Mouse (Mus musculus) heart, embryonic 14.5 days (tissue): Measurements from ENCODE around the gene Maml2. TPM values are rescaled to one million over a fixed set of nuclear protein-coding genes. Genes with fewer than 3 reads are reported as not detected.

Source experiments
- ATAC-seq: fragments of 200-750 bp; cut with Nextera tagmentation; 2 replicates; pipeline ENCODE4 v1.8.0; 2017; ENCODE audit warnings: low read depth, moderate TSS enrichment; ENCODE audit not compliant: insufficient number of reproducible peaks, insufficient read depth, low FRiP score
- H3K27ac ChIP-seq, 2 experiments: fragments of 200-500 bp in 1 of 2; fragments of 300-500 bp in 1 of 2; sonication (generic) in 1 of 2; replicated peaks in 1 of 2; 2 replicates each; pipeline ENCODE4 v1.5.1; 2012 to 2014; ENCODE audit warnings: low read depth in 2 of 2, low read length in 2 of 2, control low read depth in 1 of 2, mild to moderate bottlenecking in 1 of 2, mixed read lengths in 1 of 2; ENCODE audit not compliant: control insufficient read depth in 1 of 2, insufficient read depth in 1 of 2
- H3K27me3 ChIP-seq: fragments of 300-500 bp; sonication (generic); 2 replicates; pipeline ENCODE4 v1.6.1; 2014; ENCODE audit warnings: mild to moderate bottlenecking, low read length, control low read depth; ENCODE audit not compliant: control insufficient read depth, insufficient read depth
- H3K36me3 ChIP-seq: fragments of 300-500 bp; sonication (generic); 2 replicates; pipeline ENCODE4 v1.6.1; 2014; ENCODE audit warnings: mild to moderate bottlenecking, control low read depth, low read length, mixed read lengths; ENCODE audit not compliant: control insufficient read depth, insufficient read depth
- H3K4me1 ChIP-seq, 2 experiments: fragments of 200-500 bp in 1 of 2; fragments of 300-500 bp in 1 of 2; sonication (generic) in 1 of 2; 2 replicates each; pipeline ENCODE4 v1.6.1; 2012 to 2014; ENCODE audit warnings: low read length in 2 of 2, control low read depth in 1 of 2, mixed read lengths in 1 of 2; ENCODE audit not compliant: control insufficient read depth in 2 of 2, insufficient read depth in 2 of 2
- H3K4me2 ChIP-seq: fragments of 300-500 bp; sonication (generic); 2 replicates; pipeline ENCODE4 v1.6.1; 2014; ENCODE audit warnings: mild to moderate bottlenecking, low read length
- H3K4me3 ChIP-seq, 2 experiments: fragments of 200-500 bp in 1 of 2; fragments of 300-500 bp in 1 of 2; sonication (generic) in 1 of 2; 2 replicates each; pipeline ENCODE4 v1.5.1; 2012 to 2014; ENCODE audit warnings: low read length in 2 of 2, mild to moderate bottlenecking in 2 of 2, control low read depth in 1 of 2, low read depth in 1 of 2, moderate library complexity in 1 of 2; ENCODE audit not compliant: control insufficient read depth in 1 of 2, insufficient read depth in 1 of 2
- H3K9ac ChIP-seq: fragments of 300-500 bp; sonication (generic); 2 replicates; pipeline ENCODE4 v1.6.1; 2014; ENCODE audit warnings: mild to moderate bottlenecking, low read length
- H3K9me3 ChIP-seq: fragments of 300-500 bp; sonication (generic); 2 replicates; pipeline ENCODE4 v1.6.1; 2016; ENCODE audit warnings: low read length, control low read depth; ENCODE audit not compliant: control insufficient read depth
- WGBS: fragments of 180-500 bp; shearing (Covaris S2); extraction: QIAGEN DNeasy Blood & Tissue Kit; methylation state at CpG from one replicate; pipeline ENCODE4 v1.1.7; 2014; 5-methylcytosine and 5-hydroxymethylcytosine counted together
- polyA plus RNA-seq: library from polyadenylated mRNA; unstranded; fragments of >200 nt; fragmentation: Nextera tagmentation; extraction: Ambion mirVana; gene quantifications from 2 replicates; pipeline ENCODE4 v1.2.1, GENCODE M21; 2014

The Maml2 gene
- 9.8 and 10.5 TPM in 2 replicates for polyA plus RNA-seq

DNA sequence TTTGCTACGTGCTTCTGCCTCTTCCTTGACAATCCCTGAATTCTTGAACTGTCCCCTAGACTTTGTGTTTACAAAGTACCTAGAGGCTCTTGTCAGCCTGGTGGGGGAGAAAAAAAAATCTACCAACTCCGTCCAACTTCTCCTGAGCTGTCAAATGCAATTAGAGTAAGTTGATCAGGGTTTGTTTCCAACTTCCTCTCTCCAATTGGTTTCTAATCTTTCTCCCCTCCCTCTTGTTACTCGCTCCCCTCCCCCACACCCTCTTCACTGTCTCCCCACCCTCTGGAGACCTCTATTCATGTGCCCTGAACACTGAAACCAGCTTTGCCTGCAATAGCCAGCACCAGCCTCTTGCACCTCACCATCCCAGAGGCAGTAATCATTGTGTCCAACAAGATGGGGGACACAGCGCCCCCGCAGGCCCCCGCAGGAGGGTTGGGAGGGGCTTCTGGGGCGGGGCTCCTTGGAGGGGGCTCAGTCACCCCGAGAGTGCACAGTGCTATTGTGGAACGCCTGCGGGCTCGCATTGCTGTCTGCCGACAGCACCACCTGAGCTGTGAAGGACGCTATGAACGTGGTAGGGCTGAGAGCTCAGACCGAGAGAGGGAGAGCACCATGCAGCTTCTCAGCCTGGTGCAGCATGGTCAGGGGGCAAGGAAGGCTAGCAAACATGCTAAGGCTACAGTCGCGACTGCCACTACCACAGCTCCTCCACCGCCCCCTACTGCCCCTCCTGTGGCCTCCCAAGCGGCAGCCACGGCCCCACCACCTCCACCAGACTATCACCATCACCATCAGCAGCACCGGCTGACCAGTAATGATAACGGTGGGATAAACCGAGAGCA, at the start of gene Maml2:
Gene Maml2 (plus strand): TSS at position 290 of the 845 bp plus-strand sequence.
- Histone ChIP-seq H3K4me1 (peaks cover 38 to 45% of the 10 kb centered on the region in 2 experiments), H3K9ac (peak within 1 kb of the TSS; percentile 90), H3K36me3 (no peaks in the 10 kb centered on the region), H3K4me2 (peak within 1 kb of the TSS; percentile 97), H3K27ac (peak within 1 kb of the TSS; percentile 72 to 88), H3K27me3 (no peaks in the 10 kb centered on the region), H3K9me3 (no peaks in the 10 kb centered on the region), H3K4me3 (peak within 1 kb of the TSS; percentile 57 to 75)
- 0% methylated on average over 23 of the region's 23 CpGs for WGBS
- peak; percentile 49 for ATAC-seq

DNA sequence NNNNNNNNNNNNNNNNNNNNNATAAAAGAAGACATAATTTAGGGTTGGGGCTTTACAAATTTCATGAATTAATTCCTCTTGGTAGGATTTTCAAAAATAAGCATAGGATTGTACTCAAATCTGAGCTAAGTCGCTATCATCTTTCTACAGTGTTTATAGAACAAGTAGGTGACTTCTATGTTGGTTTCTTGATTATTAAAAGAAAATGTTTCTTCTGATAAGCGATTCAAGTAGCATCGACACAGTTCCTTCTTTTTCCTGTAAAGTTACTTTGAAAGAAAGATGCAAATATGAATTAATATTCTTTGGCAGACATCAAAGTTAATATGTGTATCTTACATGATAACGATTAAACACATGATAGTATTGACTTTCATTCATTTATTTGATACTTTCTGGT, 49.7 kb upstream of the Maml2 start:
- Histone ChIP-seq H3K36me3 (0 out of 2 replicates have a peak, but pooled peaks cover 3% of the 10 kb centered on the region), H3K9me3 (no peaks in the 10 kb centered on the region), H3K4me3 (no peak overlapping the region), H3K27me3 (no peaks in the 10 kb centered on the region), H3K9ac (no peak overlapping the region), H3K4me1 (peaks cover 2 to 20% of the 10 kb centered on the region in 2 experiments; a peak in 3 of 4 replicates), H3K27ac (no peak overlapping the region), H3K4me2 (peak overlapping the region; percentile 87; the same call in 1 of the 2 replicates)
- 89% methylated on average over 4 of the region's 4 CpGs for WGBS
- ATAC-seq: no peak

DNA sequence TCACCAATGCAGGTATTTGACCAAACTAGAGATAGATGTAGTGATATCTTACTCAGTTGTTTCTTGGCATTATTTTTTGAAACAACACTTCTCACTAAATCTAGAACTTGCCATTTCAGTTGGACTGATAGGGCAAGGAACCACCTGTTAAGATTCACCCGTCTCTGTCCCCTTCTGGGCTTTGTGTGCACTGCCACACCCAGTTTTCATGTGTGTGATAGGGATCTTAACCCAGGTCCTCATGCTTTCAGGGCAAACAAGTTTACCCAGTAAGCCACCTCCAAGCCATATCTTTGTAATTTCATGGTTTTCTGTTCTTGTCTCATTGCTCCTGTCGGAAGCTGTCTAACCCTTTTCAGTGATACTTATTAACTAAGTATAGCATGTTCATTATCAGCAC, 46.5 kb upstream of the Maml2 start:
- no peak overlapping the region for H3K4me3 ChIP-seq
- 84% methylated on average over 2 of the region's 2 CpGs for WGBS

DNA sequence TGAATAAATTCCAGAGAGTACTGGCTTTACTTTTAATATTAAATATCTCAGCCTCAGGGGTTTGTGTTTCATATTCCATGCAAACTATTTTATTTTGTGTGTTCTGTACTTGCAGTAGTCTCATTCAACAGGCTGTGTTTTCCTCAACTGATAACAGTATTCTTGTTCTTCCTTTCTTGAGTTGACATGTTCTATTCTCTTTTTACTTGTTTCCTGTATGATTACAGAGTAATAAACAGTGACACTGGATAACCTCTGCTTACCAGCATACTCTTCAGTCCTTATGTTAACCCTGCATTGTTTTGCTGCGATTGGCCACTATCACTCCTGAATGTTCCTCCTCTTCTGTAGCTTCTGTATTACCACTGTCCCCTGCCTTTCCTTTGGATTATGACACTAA, 41.0 kb upstream of the Maml2 start:
- 74% methylated on average over 1 of the region's 1 CpGs for WGBS

More for the DNA sequence above, 46.5 kb upstream of the Maml2 start:
- Histone ChIP-seq H3K9me3 (no peaks in the 10 kb centered on the region), H3K36me3 (peaks cover 6% of the 10 kb centered on the region; the same call in 1 of the 2 replicates), H3K4me2 (no peak overlapping the region), H3K27me3 (no peaks in the 10 kb centered on the region), H3K4me1 (peaks cover 0 to 6% of the 10 kb centered on the region in 2 experiments; a peak in 2 of 4 replicates), H3K27ac (no peak overlapping the region), H3K9ac (no peak overlapping the region)
- no peak for ATAC-seq

DNA sequence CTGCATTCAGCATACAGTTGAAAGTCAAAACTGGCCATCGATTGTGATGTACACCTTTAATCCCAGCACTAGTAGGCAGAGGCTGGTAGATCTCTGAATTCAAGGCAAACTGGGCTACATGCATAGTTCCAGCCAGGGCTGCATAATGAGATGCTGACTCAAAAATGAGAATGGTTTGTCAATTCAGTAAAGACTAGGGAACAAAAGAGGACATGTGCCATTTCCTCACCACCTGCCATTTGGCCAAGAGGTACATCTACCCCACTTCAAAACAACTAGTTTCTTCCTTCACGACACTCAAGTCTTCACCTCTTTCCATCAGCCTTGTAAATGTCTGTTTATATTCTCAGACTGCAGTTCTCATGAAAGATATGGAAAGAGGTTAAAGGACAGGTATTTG, 39.6 kb upstream of the Maml2 start:
- Histone ChIP-seq H3K4me3 (no peak overlapping the region), H3K4me2 (no peak overlapping the region), H3K36me3 (peaks cover 3% of the 10 kb centered on the region; the same call in 1 of the 2 replicates), H3K4me1 (no peaks in the 10 kb centered on the region), H3K9me3 (no peaks in the 10 kb centered on the region), H3K27ac (no peak overlapping the region), H3K27me3 (no peaks in the 10 kb centered on the region), H3K9ac (no peak overlapping the region)
- no peak for ATAC-seq
- WGBS: 94% methylated on average over 2 of the region's 2 CpGs

More for the DNA sequence above, 41.0 kb upstream of the Maml2 start:
- Histone ChIP-seq H3K4me2 (no peak overlapping the region), H3K27ac (no peak overlapping the region), H3K9ac (no peak overlapping the region), H3K9me3 (no peaks in the 10 kb centered on the region), H3K4me3 (no peak overlapping the region), H3K36me3 (peaks cover 6% of the 10 kb centered on the region; the same call in 1 of the 2 replicates), H3K27me3 (no peaks in the 10 kb centered on the region), H3K4me1 (no peaks in the 10 kb centered on the region)
- ATAC-seq: no peak

DNA sequence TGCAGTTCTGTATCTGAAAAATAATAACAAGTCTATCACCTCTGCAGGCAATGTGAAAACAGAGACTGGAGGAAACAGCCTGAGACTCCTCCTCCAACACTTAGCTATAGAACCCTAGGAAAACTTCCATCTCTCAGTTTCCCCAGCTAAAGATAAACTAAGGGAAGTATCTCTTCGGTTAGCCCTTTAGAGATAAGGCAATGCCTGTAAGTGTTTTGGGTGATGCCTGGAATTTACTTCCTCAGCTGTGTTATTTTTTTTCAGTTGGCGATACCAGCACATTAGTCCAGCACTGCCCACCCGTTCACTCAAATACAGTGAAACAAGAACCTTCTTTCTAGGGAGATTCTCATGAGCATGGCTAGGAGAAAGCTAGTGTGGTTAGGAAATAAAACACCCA, 36.8 kb upstream of the Maml2 start:
- H3K4me3 ChIP-seq: no peak overlapping the region
- no peak overlapping the region for H3K4me2 ChIP-seq
- H3K27ac ChIP-seq: no peak overlapping the region
- no peaks in the 10 kb centered on the region for H3K9me3 ChIP-seq
- no peak for ATAC-seq
- H3K4me1 ChIP-seq: no peaks in the 10 kb centered on the region
- H3K9ac ChIP-seq: no peak overlapping the region
- 33% methylated on average over 3 of the region's 3 CpGs for WGBS
- H3K27me3 ChIP-seq: no peaks in the 10 kb centered on the region
- no peaks in the 10 kb centered on the region for H3K36me3 ChIP-seq

DNA sequence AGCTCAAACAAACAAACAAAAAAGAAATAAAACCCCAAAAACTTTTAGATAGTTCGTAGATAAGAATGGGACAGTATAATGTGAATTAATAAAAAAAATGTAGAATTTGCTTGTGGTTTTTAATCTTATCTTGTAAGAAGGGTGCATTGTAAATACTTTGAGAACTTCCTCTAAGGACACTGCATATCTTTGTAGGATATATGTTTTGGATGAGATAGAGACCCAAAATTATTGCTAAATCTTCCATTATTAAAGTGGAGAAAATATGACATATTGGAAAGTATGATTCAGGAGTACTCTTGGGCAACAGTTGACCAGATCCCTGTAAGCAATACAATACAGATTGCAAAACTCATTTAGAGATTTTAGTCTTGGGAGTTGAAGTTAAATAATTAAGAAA, 24.5 kb upstream of the Maml2 start:
- no peak overlapping the region for H3K4me2 ChIP-seq
- ATAC-seq: no peak
- H3K9ac ChIP-seq: no peak overlapping the region
- no peak overlapping the region for H3K4me3 ChIP-seq
- H3K27ac ChIP-seq: no peak overlapping the region
- no peaks in the 10 kb centered on the region for H3K27me3 ChIP-seq
- H3K4me1 ChIP-seq: no peaks in the 10 kb centered on the region
- no peaks in the 10 kb centered on the region for H3K9me3 ChIP-seq
- WGBS: 80% methylated on average over 1 of the region's 1 CpGs
- no peaks in the 10 kb centered on the region for H3K36me3 ChIP-seq
